Mouse (Mus musculus): ENCODE data around the gene Tmem53.

The Tmem53 gene

GRCm38 (mm10) chr4:117283271-117284191 lies 31.8 kb downstream of the Tmem53 start:
- DNase-seq = no peak

GRCm38 (mm10) chr4:117284363-117284762 lies 32.6 kb downstream of the Tmem53 start:
- no peak for DNase-seq

GRCm38 (mm10) chr4:117288277-117288926 lies 36.7 kb downstream of the Tmem53 start:
- no peak for DNase-seq

GRCm38 (mm10) chr4:117288927-117289801 lies 37.4 kb downstream of the Tmem53 start:
- peak; percentile 69 for DNase-seq

- no peak for DNase-seq
Measured at GRCm38 (mm10) chr4:117291696-117292095, 39.9 kb downstream of the Tmem53 start.

DNA sequence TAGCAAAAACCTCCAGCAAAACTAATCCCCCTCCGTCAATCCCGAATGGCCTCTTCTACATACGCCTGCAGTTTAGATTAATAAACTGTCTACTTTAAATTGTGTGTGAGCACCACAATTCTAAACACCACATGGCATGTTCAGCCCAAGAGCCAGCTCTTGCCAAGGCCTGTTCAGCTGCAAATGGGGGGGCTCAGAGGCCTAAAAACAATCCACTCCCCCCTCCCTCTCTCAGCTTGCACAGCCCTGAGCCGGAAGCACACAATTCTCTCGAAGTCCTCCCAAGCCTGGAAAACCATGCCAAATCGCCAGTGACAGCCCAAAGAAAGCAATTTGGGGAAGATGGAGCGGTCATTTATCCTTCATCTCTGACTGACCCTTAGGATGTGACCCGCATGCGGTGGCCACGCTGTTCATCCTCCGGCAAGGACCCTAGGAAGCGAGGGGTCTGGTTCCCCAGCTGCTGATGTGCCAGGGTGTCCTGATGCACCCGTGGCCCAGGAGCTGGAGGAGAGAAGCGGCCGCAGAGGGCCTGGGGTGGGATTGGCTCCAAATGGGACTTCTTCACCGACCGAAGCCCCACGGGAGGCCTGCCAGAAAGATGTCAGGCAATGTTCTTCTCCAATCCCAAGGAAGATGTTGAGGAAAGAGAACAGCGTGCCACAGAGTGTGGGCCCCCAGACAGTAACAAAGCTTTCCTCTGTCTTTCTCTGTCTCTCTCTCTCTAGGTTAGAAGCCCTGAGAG lies 45.3 kb downstream of the Tmem53 start:
- no peak for DNase-seq

- DNase-seq = no peak
Measured at GRCm38 (mm10) chr4:117297819-117298218, 46.1 kb downstream of the Tmem53 start.

GRCm38 (mm10) chr4:117299921-117300320 lies 48.2 kb downstream of the Tmem53 start:
- DNase-seq = no peak

GRCm38 (mm10) chr4:117302027-117302806 lies 50.5 kb downstream of the Tmem53 start:
- no peak for DNase-seq

DNA sequence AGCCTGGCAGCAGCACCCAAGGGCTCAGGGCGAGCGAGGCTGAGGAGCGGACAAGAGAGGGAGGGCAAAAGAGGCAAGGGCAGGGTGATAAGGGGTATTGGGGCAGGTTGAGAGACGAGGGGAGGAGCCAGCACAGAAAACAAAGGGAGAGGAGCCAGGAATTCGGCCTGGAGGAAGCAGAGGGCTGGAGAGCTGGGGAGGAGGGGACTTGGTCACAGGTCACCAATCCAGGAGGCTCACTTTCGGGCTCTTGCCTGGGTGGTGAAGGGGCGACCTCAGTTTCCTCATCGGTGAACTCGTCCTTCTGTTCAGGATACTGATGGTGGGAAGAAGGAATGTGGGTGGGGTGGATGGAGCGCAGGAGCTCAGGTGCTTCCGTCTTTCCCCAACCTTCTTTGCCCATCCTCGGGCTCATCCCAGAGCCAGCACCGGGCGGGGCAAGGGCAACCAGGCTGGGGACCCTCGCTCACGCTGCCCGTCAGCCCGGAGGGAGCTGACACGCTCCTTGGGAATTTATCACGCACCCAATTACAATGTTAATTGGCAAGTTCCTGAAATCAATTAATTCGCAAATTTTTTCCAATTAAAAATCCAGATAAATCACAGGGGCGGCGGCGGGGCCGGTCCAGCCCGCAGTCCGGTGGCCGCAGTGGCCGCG lies 52.0 kb downstream of the Tmem53 start:
- no peak for DNase-seq

DNA sequence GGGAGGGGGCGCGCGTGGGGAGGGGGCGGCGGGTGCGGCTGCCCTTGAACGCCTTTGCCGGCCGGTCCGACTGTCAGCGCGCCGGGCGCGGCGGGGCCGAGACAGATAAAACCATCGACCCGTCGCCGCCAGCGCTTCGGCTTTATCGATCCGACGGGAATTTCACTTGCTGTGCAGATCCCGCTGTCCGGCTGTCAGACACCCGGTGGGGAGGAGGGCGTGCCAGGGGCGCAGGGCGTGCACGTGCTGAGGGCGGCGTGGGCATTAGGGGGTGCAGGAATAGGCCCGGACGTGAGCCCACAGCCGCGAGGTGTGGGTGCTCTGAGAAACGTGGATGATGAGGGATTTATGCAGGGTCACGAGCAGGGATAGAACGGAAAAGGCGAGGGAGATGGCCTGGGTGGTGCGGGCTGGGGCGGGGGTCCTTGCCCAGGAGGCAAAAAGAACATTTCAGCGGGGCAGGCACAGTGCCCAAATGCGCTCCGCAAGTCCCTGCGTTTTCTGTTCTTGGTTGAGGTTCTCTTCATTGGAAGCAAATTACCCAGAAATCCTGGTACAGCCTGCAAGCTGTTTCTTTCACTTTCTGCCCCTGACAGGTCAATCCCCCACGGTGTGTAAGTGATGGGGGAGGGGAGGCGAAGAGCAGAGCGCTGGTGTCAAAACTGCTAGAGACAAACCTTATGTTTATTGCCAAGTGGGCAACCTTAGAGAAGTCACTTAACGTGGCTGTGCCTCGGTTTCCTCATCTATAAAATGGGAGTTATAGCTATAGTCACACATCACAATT lies 52.7 kb downstream of the Tmem53 start:
- no peak for DNase-seq

DNA sequence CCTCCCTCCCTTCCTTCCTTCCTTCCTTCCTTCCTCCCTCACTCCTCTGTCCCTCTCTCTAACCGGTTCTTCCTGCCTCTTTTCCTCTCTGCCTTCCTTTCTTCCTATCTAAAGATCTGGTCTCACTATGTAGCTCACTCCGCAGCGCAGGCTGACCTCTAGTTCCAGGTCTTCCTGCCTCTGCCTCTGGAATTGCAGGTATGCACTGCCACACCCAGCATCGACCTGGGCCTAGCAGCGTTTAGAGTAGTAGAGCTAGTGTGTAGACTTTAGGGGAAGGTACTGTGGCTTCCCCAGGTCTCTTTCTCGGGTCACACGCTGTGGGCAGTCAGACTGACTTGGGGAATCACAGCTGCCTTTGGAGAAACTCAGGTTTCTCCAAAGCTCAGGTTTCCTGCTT lies 53.7 kb downstream of the Tmem53 start:
- DNase-seq = no peak

- DNase-seq = no peak
Measured at GRCm38 (mm10) chr4:117307270-117307669, 55.5 kb downstream of the Tmem53 start.

DNA sequence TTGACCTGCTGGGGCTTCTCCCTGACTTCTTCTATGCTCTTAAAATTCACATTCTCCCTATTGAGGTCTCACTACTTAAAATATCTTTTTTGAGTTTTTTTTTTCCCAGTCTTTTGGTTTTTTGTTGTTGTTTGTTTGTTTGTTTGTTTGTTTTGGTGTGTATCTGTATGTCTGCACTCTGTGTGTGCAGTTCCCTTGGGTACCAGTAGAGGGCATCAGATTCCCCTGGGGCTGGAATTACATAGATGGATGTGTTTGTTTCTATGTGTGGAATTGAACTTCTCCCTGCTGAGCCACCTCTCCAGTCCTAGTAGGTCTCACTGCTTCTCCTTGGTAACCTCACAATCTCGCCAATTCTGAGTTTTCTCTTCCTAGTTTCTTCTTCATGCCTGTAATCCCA lies 57.7 kb downstream of the Tmem53 start:
- DNase-seq = no peak

- DNase-seq = no peak
Measured at GRCm38 (mm10) chr4:117311891-117312290, 60.1 kb downstream of the Tmem53 start.

DNA sequence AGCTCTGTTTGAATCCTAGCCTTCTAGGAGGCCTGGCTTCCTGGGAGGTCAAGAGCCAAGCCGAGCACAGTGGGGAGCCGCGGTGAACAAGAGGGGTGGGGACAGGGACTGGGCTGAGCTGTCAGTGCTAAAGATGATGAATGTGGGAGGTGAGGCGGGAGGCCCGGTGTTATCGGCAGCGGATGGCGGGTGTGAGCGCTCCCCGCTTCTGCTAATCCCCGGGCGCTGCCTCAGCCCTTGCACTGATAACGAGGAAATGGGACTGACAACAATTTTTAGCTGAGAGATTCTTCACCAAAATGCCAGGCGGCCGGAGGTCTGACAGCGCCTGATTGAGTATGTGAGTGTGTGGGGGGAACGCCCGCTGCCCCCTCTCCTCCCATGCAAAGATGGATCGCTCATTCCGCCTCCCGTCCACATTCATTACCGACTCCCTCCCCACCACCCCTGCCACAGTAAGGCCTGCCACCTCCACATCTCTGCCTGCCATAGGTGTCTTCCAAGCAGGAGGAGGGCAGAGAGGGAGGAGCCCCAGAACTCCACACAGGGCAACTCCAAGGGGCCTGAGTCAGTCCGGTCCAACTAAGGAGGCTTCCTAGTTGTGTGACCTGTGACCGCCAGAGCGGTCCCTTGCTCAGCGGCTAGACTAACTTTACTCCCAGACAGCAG lies 60.8 kb downstream of the Tmem53 start:
- no peak for DNase-seq

DNA sequence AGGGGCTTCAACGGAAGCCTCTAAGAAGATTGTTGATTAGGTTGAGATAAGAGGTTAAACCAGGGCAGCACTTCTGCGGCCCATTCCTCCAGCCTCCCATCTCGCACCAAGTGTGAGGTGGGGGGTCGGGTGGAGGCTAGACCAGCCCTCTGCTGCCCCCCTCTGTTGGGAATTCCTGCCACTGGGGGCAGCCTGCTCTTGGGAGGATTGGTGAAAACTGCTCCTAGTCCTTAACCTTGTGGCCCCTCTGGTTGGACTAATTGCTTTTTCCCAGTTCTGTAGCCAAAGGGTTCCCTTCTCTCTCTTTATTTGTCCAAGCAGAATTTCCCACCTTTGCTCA lies 61.3 kb downstream of the Tmem53 start:
- DNase-seq = no peak

- DNase-seq = no peak
Measured at GRCm38 (mm10) chr4:117314849-117315500, 63.2 kb downstream of the Tmem53 start.

DNA sequence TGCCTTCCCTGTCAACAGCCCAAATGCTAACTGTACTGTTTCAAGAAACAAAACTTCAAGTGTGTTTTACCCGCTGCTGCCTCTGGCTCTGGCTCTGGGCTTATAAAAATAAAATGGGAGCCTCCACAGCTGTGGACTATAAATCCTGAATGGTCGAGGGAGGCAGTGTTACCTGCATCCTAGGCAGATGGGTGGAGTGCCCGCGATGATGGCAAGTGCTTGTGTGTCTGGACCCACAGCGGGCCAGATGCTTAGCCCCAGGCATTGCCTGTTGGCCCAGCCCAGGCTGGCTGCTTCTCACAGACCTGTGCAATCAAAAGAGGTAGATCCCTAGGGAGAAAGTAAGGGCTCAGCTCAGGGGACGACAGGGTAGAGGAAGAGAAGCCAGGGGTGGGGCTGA lies 65.0 kb downstream of the Tmem53 start:
- DNase-seq = no peak

Data from kidney, adult 11 months (tissue).